Mouse (Mus musculus): Measurements from ENCODE around the gene Nr5a2. TPM values are rescaled to one million over a fixed set of nuclear protein-coding genes. Genes with fewer than 3 reads are reported as not detected.

The Nr5a2 gene
- polyA plus RNA-seq, 1 experiment: 33.9 TPM

- Histone ChIP-seq H3K4me1 (ENCODE audit: control insufficient read depth, insufficient read depth, low read length) (no peaks in the 10 kb centered on the region), H3K9ac (ENCODE audit: low read depth, poor library complexity, severe bottlenecking) (no peak overlapping the region), H3K36me3 (ENCODE audit: control insufficient read depth, insufficient read depth, low read length, poor library complexity, severe bottlenecking) (peaks cover 34% of the 10 kb centered on the region), H3K27me3 (ENCODE audit: control insufficient read depth, insufficient read depth, low read length, poor library complexity, severe bottlenecking) (no peaks in the 10 kb centered on the region), H3K4me3 (ENCODE audit: low read depth, low read length) (no peak overlapping the region), H3K27ac (ENCODE audit: insufficient read depth, low read length) (no peak overlapping the region), H3K9me3 (replicated peaks; ENCODE audit: control insufficient read depth, insufficient read depth, low read length, poor library complexity, severe bottlenecking) (no peaks in the 10 kb centered on the region)
- TF ChIP-seq EP300 (IDR thresholded peaks at IDR 0.05; ENCODE audit: insufficient read depth, low read depth, low read length) (no peak), CTCF (IDR thresholded peaks at IDR 0.05; ENCODE audit: low read depth, low read length) (no peak), POLR2A (IDR thresholded peaks at IDR 0.05; ENCODE audit: insufficient read depth, low read length) (no peak)
Observed at GRCm38 (mm10) chr1:136939220-136939619, 21.0 kb downstream of the Nr5a2 start.

DNA sequence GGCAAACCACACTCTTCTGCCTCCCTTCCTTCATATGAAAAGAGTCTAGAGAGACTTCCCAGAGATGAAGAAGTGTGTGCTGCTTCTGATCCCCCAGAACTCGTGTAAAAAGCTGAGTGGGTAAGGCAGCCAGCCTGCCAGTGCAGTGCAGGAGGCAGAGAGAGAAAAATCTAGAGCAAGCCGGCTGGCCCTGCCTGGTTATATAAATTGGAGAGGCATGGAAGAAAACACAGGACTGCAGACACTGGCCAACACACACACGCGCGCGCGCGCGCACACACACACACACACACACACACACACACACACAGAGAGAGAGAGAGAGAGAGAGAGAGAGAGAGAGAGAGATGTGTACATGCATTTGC lies 24.3 kb downstream of the Nr5a2 start:
- no peaks in the 10 kb centered on the region for H3K9me3 ChIP-seq (replicated peaks; ENCODE audit: control insufficient read depth, insufficient read depth, low read length, poor library complexity, severe bottlenecking)
- H3K4me1 ChIP-seq (ENCODE audit: control insufficient read depth, insufficient read depth, low read length): no peaks in the 10 kb centered on the region
- TF ChIP-seq POLR2A (IDR thresholded peaks at IDR 0.05; ENCODE audit: insufficient read depth, low read length) (no peak), CTCF (IDR thresholded peaks at IDR 0.05; ENCODE audit: low read depth, low read length) (no peak), EP300 (IDR thresholded peaks at IDR 0.05; ENCODE audit: insufficient read depth, low read depth, low read length) (no peak)
- H3K4me3 ChIP-seq (ENCODE audit: low read depth, low read length): no peak overlapping the region
- H3K9ac ChIP-seq (ENCODE audit: low read depth, poor library complexity, severe bottlenecking): no peak overlapping the region
- no peaks in the 10 kb centered on the region for H3K27me3 ChIP-seq (ENCODE audit: control insufficient read depth, insufficient read depth, low read length, poor library complexity, severe bottlenecking)
- no peak overlapping the region for H3K27ac ChIP-seq (ENCODE audit: insufficient read depth, low read length)
- peaks cover 19% of the 10 kb centered on the region for H3K36me3 ChIP-seq (ENCODE audit: control insufficient read depth, insufficient read depth, low read length, poor library complexity, severe bottlenecking)

GRCm38 (mm10) chr1:136935316-136935959 lies 24.8 kb downstream of the Nr5a2 start:
- Histone ChIP-seq H3K27me3 (ENCODE audit: control insufficient read depth, insufficient read depth, low read length, poor library complexity, severe bottlenecking) (no peaks in the 10 kb centered on the region), H3K9ac (ENCODE audit: low read depth, poor library complexity, severe bottlenecking) (no peak overlapping the region), H3K36me3 (ENCODE audit: control insufficient read depth, insufficient read depth, low read length, poor library complexity, severe bottlenecking) (peaks cover 18% of the 10 kb centered on the region), H3K4me3 (ENCODE audit: low read depth, low read length) (no peak overlapping the region), H3K4me1 (ENCODE audit: control insufficient read depth, insufficient read depth, low read length) (no peaks in the 10 kb centered on the region), H3K27ac (ENCODE audit: insufficient read depth, low read length) (no peak overlapping the region), H3K9me3 (replicated peaks; ENCODE audit: control insufficient read depth, insufficient read depth, low read length, poor library complexity, severe bottlenecking) (0 out of 2 replicates have a peak, but pooled peaks cover 4% of the 10 kb centered on the region)
- TF ChIP-seq POLR2A (IDR thresholded peaks at IDR 0.05; ENCODE audit: insufficient read depth, low read length): no peak
- TF ChIP-seq EP300 (IDR thresholded peaks at IDR 0.05; ENCODE audit: insufficient read depth, low read depth, low read length): no peak
- no peak for TF ChIP-seq CTCF (IDR thresholded peaks at IDR 0.05; ENCODE audit: low read depth, low read length)

- TF ChIP-seq CTCF (IDR thresholded peaks at IDR 0.05; ENCODE audit: low read depth, low read length) (no peak), POLR2A (IDR thresholded peaks at IDR 0.05; ENCODE audit: insufficient read depth, low read length) (no peak), EP300 (IDR thresholded peaks at IDR 0.05; ENCODE audit: insufficient read depth, low read depth, low read length) (no peak)
- Histone ChIP-seq H3K36me3 (ENCODE audit: control insufficient read depth, insufficient read depth, low read length, poor library complexity, severe bottlenecking) (peaks cover 10% of the 10 kb centered on the region), H3K4me3 (ENCODE audit: low read depth, low read length) (no peak overlapping the region), H3K9me3 (replicated peaks; ENCODE audit: control insufficient read depth, insufficient read depth, low read length, poor library complexity, severe bottlenecking) (0 out of 2 replicates have a peak, but pooled peaks cover 4% of the 10 kb centered on the region), H3K27me3 (ENCODE audit: control insufficient read depth, insufficient read depth, low read length, poor library complexity, severe bottlenecking) (no peaks in the 10 kb centered on the region), H3K9ac (ENCODE audit: low read depth, poor library complexity, severe bottlenecking) (no peak overlapping the region), H3K27ac (ENCODE audit: insufficient read depth, low read length) (no peak overlapping the region), H3K4me1 (ENCODE audit: control insufficient read depth, insufficient read depth, low read length) (no peaks in the 10 kb centered on the region)
Observed at GRCm38 (mm10) chr1:136934051-136934450, 26.2 kb downstream of the Nr5a2 start.

GRCm38 (mm10) chr1:136931026-136931425 lies 29.2 kb downstream of the Nr5a2 start:
- H3K9me3 ChIP-seq (replicated peaks; ENCODE audit: control insufficient read depth, insufficient read depth, low read length, poor library complexity, severe bottlenecking): 0 out of 2 replicates have a peak, but pooled peaks cover 4% of the 10 kb centered on the region
- no peak overlapping the region for H3K4me3 ChIP-seq (ENCODE audit: low read depth, low read length)
- TF ChIP-seq CTCF (IDR thresholded peaks at IDR 0.05; ENCODE audit: low read depth, low read length): no peak
- TF ChIP-seq POLR2A (IDR thresholded peaks at IDR 0.05; ENCODE audit: insufficient read depth, low read length): no peak
- TF ChIP-seq EP300 (IDR thresholded peaks at IDR 0.05; ENCODE audit: insufficient read depth, low read depth, low read length): no peak
- H3K4me1 ChIP-seq (ENCODE audit: control insufficient read depth, insufficient read depth, low read length): no peaks in the 10 kb centered on the region
- H3K36me3 ChIP-seq (ENCODE audit: control insufficient read depth, insufficient read depth, low read length, poor library complexity, severe bottlenecking): peaks cover 10% of the 10 kb centered on the region
- H3K9ac ChIP-seq (ENCODE audit: low read depth, poor library complexity, severe bottlenecking): no peak overlapping the region
- H3K27ac ChIP-seq (ENCODE audit: insufficient read depth, low read length): no peak overlapping the region
- no peaks in the 10 kb centered on the region for H3K27me3 ChIP-seq (ENCODE audit: control insufficient read depth, insufficient read depth, low read length, poor library complexity, severe bottlenecking)

DNA sequence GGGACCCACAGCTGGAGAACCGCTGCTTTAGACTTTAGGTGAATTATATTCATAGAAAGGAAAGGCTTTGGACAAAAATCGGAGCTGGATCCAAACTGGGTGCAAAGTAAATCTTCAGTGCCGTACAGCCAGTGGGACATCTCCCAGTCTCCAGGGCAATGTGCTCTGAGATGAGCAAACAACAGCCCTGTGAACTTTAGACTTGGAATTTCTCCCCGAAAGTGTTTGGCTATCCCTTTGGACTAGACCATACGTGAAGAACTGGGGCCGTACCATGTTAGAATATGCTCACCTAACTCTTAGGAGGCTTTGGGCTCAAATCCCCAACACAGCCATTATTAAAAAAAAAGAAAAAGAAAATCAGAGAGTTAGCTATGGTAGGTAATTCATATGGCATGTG lies 30.5 kb downstream of the Nr5a2 start:
- TF ChIP-seq CTCF (IDR thresholded peaks at IDR 0.05; ENCODE audit: low read depth, low read length) (no peak), POLR2A (IDR thresholded peaks at IDR 0.05; ENCODE audit: insufficient read depth, low read length) (no peak), EP300 (IDR thresholded peaks at IDR 0.05; ENCODE audit: insufficient read depth, low read depth, low read length) (no peak)
- no peak overlapping the region for H3K4me3 ChIP-seq (ENCODE audit: low read depth, low read length)
- no peak overlapping the region for H3K9ac ChIP-seq (ENCODE audit: low read depth, poor library complexity, severe bottlenecking)
- no peaks in the 10 kb centered on the region for H3K27me3 ChIP-seq (ENCODE audit: control insufficient read depth, insufficient read depth, low read length, poor library complexity, severe bottlenecking)
- no peak overlapping the region for H3K27ac ChIP-seq (ENCODE audit: insufficient read depth, low read length)
- H3K36me3 ChIP-seq (ENCODE audit: control insufficient read depth, insufficient read depth, low read length, poor library complexity, severe bottlenecking): peaks cover 10% of the 10 kb centered on the region
- 0 out of 2 replicates have a peak, but pooled peaks cover 4% of the 10 kb centered on the region for H3K9me3 ChIP-seq (replicated peaks; ENCODE audit: control insufficient read depth, insufficient read depth, low read length, poor library complexity, severe bottlenecking)
- H3K4me1 ChIP-seq (ENCODE audit: control insufficient read depth, insufficient read depth, low read length): no peaks in the 10 kb centered on the region
